Mouse (Mus musculus): ENCODE results near the gene Sez6l2.

DNA sequence TGATC, 65.9 kb downstream of the Sez6l2 start, which contains the start of gene Pagr1b:
- TF ChIP-seq CTCF (conservative IDR thresholded peaks at IDR 0.05; ENCODE audit: insufficient read depth, insufficient read length, low read depth, low read length), result no peak
- no peak for TF ChIP-seq POLR2A (IDR thresholded peaks at IDR 0.05; ENCODE audit: low read depth, low read length)
